Mouse (Mus musculus) stomach, embryonic 15.5 days (tissue): Measurements from ENCODE around the gene Glud1. TPM values are rescaled to one million over a fixed set of nuclear protein-coding genes. Genes with fewer than 3 reads are reported as not detected.

Experiments
- ATAC-seq: fragments of 200-750 bp; cut with Nextera tagmentation; 2 replicates; pipeline ENCODE4 v1.8.0; 2017; ENCODE audit warnings: low read depth, moderate number of reproducible peaks, moderate TSS enrichment; ENCODE audit not compliant: insufficient read depth, low FRiP score
- H3K27ac ChIP-seq: fragments of 300-500 bp; sonication (generic); 2 replicates; pipeline ENCODE4 v1.5.1; 2015; ENCODE audit warnings: mild to moderate bottlenecking, inconsistent platforms
- H3K27me3 ChIP-seq: fragments of 300-500 bp; sonication (generic); replicated peaks from 2 replicates; pipeline ENCODE4 v1.6.1; 2015; ENCODE audit warnings: inconsistent platforms
- H3K36me3 ChIP-seq: fragments of 300-500 bp; sonication (generic); 2 replicates; pipeline ENCODE4 v1.6.1; 2015; ENCODE audit warnings: inconsistent platforms
- H3K4me1 ChIP-seq: fragments of 300-500 bp; sonication (generic); 2 replicates; pipeline ENCODE4 v1.6.1; 2015; ENCODE audit warnings: inconsistent platforms
- H3K4me2 ChIP-seq: fragments of 300-500 bp; sonication (generic); 2 replicates; pipeline ENCODE4 v1.6.1; 2015; ENCODE audit warnings: mild to moderate bottlenecking, inconsistent platforms
- H3K4me3 ChIP-seq: fragments of 300-500 bp; sonication (generic); replicated peaks from 2 replicates; pipeline ENCODE4 v1.5.1; 2015; ENCODE audit warnings: inconsistent platforms
- H3K9ac ChIP-seq: fragments of 300-500 bp; sonication (generic); 2 replicates; pipeline ENCODE4 v1.6.1; 2015; ENCODE audit warnings: inconsistent platforms
- H3K9me3 ChIP-seq: fragments of 300-500 bp; sonication (generic); 2 replicates; pipeline ENCODE4 v1.6.1; 2016; ENCODE audit warnings: inconsistent platforms
- WGBS: fragments of 180-500 bp; shearing (Covaris S2); methylation state at CpG from one replicate; pipeline ENCODE4 v1.1.7; 2015; 5-methylcytosine and 5-hydroxymethylcytosine counted together
- polyA plus RNA-seq: library from polyadenylated mRNA; unstranded; fragments of >200 nt; fragmentation: Nextera tagmentation; extraction: Ambion mirVana; gene quantifications from 2 replicates; pipeline ENCODE4 v1.2.1, GENCODE M21; 2015

Gene Glud1
- polyA plus RNA-seq, 1 experiment from 2014 or later = 86.0 TPM

GRCm38 (mm10) chr14:34371763-34372162 lies 61.2 kb downstream of the Glud1 start:
- H3K36me3 ChIP-seq = no peaks in the 10 kb centered on the region
- no peak overlapping the region for H3K4me3 ChIP-seq
- H3K9ac ChIP-seq = no peak overlapping the region
- WGBS = 80% methylated on average over 2 of the region's 2 CpGs
- H3K9me3 ChIP-seq = no peaks in the 10 kb centered on the region
- H3K4me2 ChIP-seq = no peak overlapping the region
- H3K27ac ChIP-seq = no peak overlapping the region
- H3K4me1 ChIP-seq = peaks cover 13% of the 10 kb centered on the region
- no peak for ATAC-seq
- H3K27me3 ChIP-seq = no peaks in the 10 kb centered on the region

DNA sequence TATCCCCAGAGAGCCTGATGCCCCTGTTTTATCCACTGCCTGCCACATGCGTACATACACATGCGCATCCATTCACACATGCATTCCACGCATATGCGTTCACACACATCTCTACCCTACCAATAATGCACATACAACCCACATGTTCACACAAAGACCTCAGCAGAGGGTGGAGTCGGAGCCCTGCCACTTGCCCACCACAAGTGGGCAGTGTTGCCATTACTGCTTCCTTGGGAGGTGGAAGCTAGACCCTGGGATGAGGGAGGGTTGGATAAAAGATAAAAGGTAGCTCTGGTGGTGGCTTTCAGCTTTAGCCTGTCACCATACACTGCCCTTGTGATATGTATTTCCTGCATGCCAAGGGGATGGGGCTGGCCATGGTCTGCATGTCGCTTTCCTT lies 62.1 kb downstream of the Glud1 start:
- Histone ChIP-seq H3K4me2 (no peak overlapping the region), H3K9me3 (no peaks in the 10 kb centered on the region), H3K36me3 (no peaks in the 10 kb centered on the region), H3K9ac (no peak overlapping the region), H3K4me1 (peaks cover 13% of the 10 kb centered on the region), H3K4me3 (no peak overlapping the region), H3K27me3 (no peaks in the 10 kb centered on the region), H3K27ac (no peak overlapping the region)
- WGBS = 87% methylated on average over 6 of the region's 6 CpGs
- ATAC-seq = no peak

GRCm38 (mm10) chr14:34373581-34373980 lies 63.1 kb downstream of the Glud1 start:
- WGBS = 88% methylated on average over 6 of the region's 6 CpGs
- no peaks in the 10 kb centered on the region for H3K27me3 ChIP-seq
- no peak for ATAC-seq

GRCm38 (mm10) chr14:34374577-34374976 lies 64.0 kb downstream of the Glud1 start, which contains the start of gene Sncg:
TSS of gene Sncg (minus strand) at chr14:34374789.
- peak within 1 kb of the TSS; percentile 13; the same call in 1 of the 2 replicates for H3K4me3 ChIP-seq
- WGBS = 9% methylated on average over 10 of the region's 10 CpGs

More at GRCm38 (mm10) chr14:34373581-34373980, 63.1 kb downstream of the Glud1 start:
- H3K27ac ChIP-seq = no peak overlapping the region
- H3K36me3 ChIP-seq = no peaks in the 10 kb centered on the region
- peaks cover 20% of the 10 kb centered on the region for H3K4me1 ChIP-seq
- H3K4me3 ChIP-seq = no peak overlapping the region
- no peaks in the 10 kb centered on the region for H3K9me3 ChIP-seq
- H3K4me2 ChIP-seq = no peak overlapping the region
- no peak overlapping the region for H3K9ac ChIP-seq

DNA sequence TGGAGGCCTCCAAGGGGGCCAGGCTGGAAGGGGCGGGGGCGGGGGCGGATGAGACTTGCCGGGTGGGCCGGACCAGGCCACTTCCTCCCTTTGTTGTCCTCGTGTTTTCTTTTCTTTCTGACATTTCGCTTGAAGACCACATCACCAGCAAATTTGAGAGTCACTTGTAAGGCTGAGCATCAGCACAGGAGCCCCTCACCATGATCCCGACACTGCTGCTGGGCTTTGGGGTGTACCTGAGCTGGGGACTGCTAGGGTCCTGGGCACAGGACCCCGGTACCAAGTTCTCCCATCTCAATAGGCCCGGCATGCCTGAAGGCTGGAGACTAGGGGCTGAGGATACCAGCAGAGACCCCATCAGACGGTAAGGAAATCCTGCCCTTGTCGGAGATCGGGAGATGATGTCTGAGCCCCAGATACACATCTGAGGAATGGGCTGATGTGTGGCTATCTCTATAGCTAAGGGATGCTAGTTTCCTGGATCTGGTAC lies 64.9 kb downstream of the Glud1 start, which contains the start of gene Mmrn2:
Mmrn2 (plus strand) TSS at position 51 of the 490 bp plus-strand sequence.
- no peaks in the 10 kb centered on the region for H3K36me3 ChIP-seq
- H3K27ac ChIP-seq = no peak within 1 kb of the TSS
- H3K9ac ChIP-seq = no peak within 1 kb of the TSS
- 77% methylated on average over 13 of the region's 13 CpGs for WGBS
- H3K27me3 ChIP-seq = no peaks in the 10 kb centered on the region
- peak within 1 kb of the TSS; percentile 13 for H3K4me2 ChIP-seq
- no peaks in the 10 kb centered on the region for H3K9me3 ChIP-seq
- no peak for ATAC-seq
- peak within 1 kb of the TSS; percentile 13; the same call in 1 of the 2 replicates for H3K4me3 ChIP-seq
- peaks cover 25% of the 10 kb centered on the region for H3K4me1 ChIP-seq

More at GRCm38 (mm10) chr14:34374577-34374976, 64.0 kb downstream of the Glud1 start, which contains the start of gene Sncg:
- peaks cover 25% of the 10 kb centered on the region for H3K4me1 ChIP-seq
- no peak within 1 kb of the TSS for H3K9ac ChIP-seq
- H3K27me3 ChIP-seq = no peaks in the 10 kb centered on the region
- H3K36me3 ChIP-seq = no peaks in the 10 kb centered on the region
- H3K27ac ChIP-seq = no peak within 1 kb of the TSS
- peak within 1 kb of the TSS; percentile 13; the same call in 1 of the 2 replicates for H3K4me2 ChIP-seq
- no peaks in the 10 kb centered on the region for H3K9me3 ChIP-seq
- no peak for ATAC-seq

DNA sequence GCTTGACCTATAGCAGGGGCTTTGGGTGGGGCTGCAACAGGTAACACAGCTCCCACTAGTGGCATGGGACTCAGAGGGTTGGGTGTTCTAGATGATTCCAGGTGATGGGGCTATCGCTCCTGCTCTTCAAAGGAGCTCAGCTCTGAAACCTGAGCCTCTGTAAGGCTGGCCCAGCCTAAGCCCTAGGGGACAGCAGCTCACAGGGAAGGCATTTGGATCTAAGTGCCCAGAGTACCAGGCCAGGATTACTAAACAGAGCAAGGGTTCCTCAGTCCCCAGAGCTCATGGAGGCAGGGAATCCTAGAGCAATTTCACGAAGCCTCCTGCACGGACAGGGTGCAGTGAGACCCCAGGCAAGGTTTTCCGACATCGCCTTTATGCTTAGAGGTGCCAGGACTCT lies 65.4 kb downstream of the Glud1 start:
- 88% methylated on average over 5 of the region's 5 CpGs for WGBS
- Histone ChIP-seq H3K4me1 (peaks cover 25% of the 10 kb centered on the region), H3K36me3 (no peaks in the 10 kb centered on the region), H3K4me2 (peak overlapping the region; percentile 10; the same call in 1 of the 2 replicates), H3K27me3 (no peaks in the 10 kb centered on the region), H3K9me3 (no peaks in the 10 kb centered on the region), H3K27ac (no peak overlapping the region), H3K9ac (no peak overlapping the region), H3K4me3 (peak overlapping the region; percentile 13; the same call in 1 of the 2 replicates)
- no peak for ATAC-seq

GRCm38 (mm10) chr14:34377121-34377520 lies 66.6 kb downstream of the Glud1 start:
- peaks cover 25% of the 10 kb centered on the region for H3K4me1 ChIP-seq
- no peaks in the 10 kb centered on the region for H3K27me3 ChIP-seq
- no peak overlapping the region for H3K4me3 ChIP-seq
- ATAC-seq = no peak
- no peak overlapping the region for H3K9ac ChIP-seq
- H3K9me3 ChIP-seq = no peaks in the 10 kb centered on the region
- 0 out of 2 replicates have a peak overlapping the region, but pooled peaks have one; percentile 5 for H3K4me2 ChIP-seq
- WGBS = 75% methylated on average over 4 of the region's 4 CpGs
- H3K36me3 ChIP-seq = no peaks in the 10 kb centered on the region
- H3K27ac ChIP-seq = no peak overlapping the region

- Histone ChIP-seq H3K36me3 (no peaks in the 10 kb centered on the region), H3K4me3 (no peak overlapping the region), H3K9me3 (no peaks in the 10 kb centered on the region), H3K27me3 (no peaks in the 10 kb centered on the region), H3K9ac (no peak overlapping the region), H3K4me1 (peaks cover 24% of the 10 kb centered on the region), H3K27ac (peak overlapping the region; percentile 69), H3K4me2 (peak overlapping the region; percentile 16; the same call in 1 of the 2 replicates)
- ATAC-seq = 0 out of 2 replicates have a peak, but pooled peaks have one; percentile 16
- WGBS = 31% methylated on average over 11 of the region's 11 CpGs
Observed at GRCm38 (mm10) chr14:34378560-34379331, 68.2 kb downstream of the Glud1 start.

- WGBS = 94% methylated on average over 9 of the region's 9 CpGs
- ATAC-seq = no peak
- H3K9me3 ChIP-seq = no peaks in the 10 kb centered on the region
Observed at GRCm38 (mm10) chr14:34382921-34383704, 72.6 kb downstream of the Glud1 start.

GRCm38 (mm10) chr14:34393295-34393694 lies 82.8 kb downstream of the Glud1 start:
- no peak for ATAC-seq
- Histone ChIP-seq H3K27ac (no peak overlapping the region), H3K4me2 (no peak overlapping the region), H3K36me3 (no peaks in the 10 kb centered on the region), H3K9me3 (no peaks in the 10 kb centered on the region), H3K4me3 (no peak overlapping the region), H3K27me3 (no peaks in the 10 kb centered on the region), H3K9ac (no peak overlapping the region), H3K4me1 (no peaks in the 10 kb centered on the region)
- 71% methylated on average over 4 of the region's 4 CpGs for WGBS

More at GRCm38 (mm10) chr14:34382921-34383704, 72.6 kb downstream of the Glud1 start:
- H3K36me3 ChIP-seq = no peaks in the 10 kb centered on the region
- H3K27ac ChIP-seq = no peak overlapping the region
- no peak overlapping the region for H3K9ac ChIP-seq
- H3K4me2 ChIP-seq = no peak overlapping the region
- no peaks in the 10 kb centered on the region for H3K27me3 ChIP-seq
- H3K4me1 ChIP-seq = peaks cover 10% of the 10 kb centered on the region
- no peak overlapping the region for H3K4me3 ChIP-seq
